Mouse (Mus musculus): ENCODE measurements around the gene Gm20388.

- TF ChIP-seq HCFC1 (IDR thresholded peaks at IDR 0.05; ENCODE audit: borderline replicate concordance, insufficient read depth, low read length) (no peak), ZC3H11A (IDR thresholded peaks at IDR 0.05; ENCODE audit: borderline replicate concordance, low read depth, low read length) (no peak), CHD2 (IDR thresholded peaks at IDR 0.05; ENCODE audit: low read depth, low read length) (no peak), MAFK (IDR thresholded peaks at IDR 0.05; ENCODE audit: insufficient read depth, low read depth, low read length) (no peak)
Measured at GRCm38 (mm10) chr8:121130522-121130921, 1219.9 kb downstream of the Gm20388 start.
